Mouse (Mus musculus) intestine, postnatal 0 days (tissue): ENCODE data around the gene Zfp423. TPM values are rescaled to one million over a fixed set of nuclear protein-coding genes. Genes with fewer than 3 reads are reported as not detected.
A peak's percentile ranks its signal among the peaks of the same experiment; 100 is the strongest.

ENCODE experiments used
- ATAC-seq: fragments of 200-750 bp; cut with Nextera tagmentation; 2 replicates; pipeline ENCODE4 v1.8.0; 2017; ENCODE audit warnings: mild to moderate bottlenecking, moderate TSS enrichment, moderate library complexity
- H3K27ac ChIP-seq: fragments of 300-500 bp; sonication (generic); 2 replicates; pipeline ENCODE4 v1.5.1; 2014; ENCODE audit warnings: mild to moderate bottlenecking, low read depth, low read length, moderate library complexity
- H3K27me3 ChIP-seq: fragments of 300-500 bp; sonication (generic); replicated peaks from 2 replicates; pipeline ENCODE4 v1.6.1; 2014; ENCODE audit warnings: low read length, mixed read lengths; ENCODE audit not compliant: control insufficient read depth, insufficient read depth
- H3K36me3 ChIP-seq: fragments of 300-500 bp; sonication (generic); 2 replicates; pipeline ENCODE4 v1.6.1; 2014; ENCODE audit warnings: mild to moderate bottlenecking, moderate library complexity; ENCODE audit not compliant: control insufficient read depth, insufficient read depth
- H3K4me1 ChIP-seq: fragments of 300-500 bp; sonication (generic); replicated peaks from 2 replicates; pipeline ENCODE4 v1.6.1; 2014; ENCODE audit warnings: antibody characterized with exemption, low read length, mixed read lengths; ENCODE audit not compliant: control insufficient read depth, insufficient read depth
- H3K4me2 ChIP-seq: fragments of 300-500 bp; sonication (generic); replicated peaks from 2 replicates; pipeline ENCODE4 v1.6.1; 2014; ENCODE audit warnings: low read depth, mild to moderate bottlenecking, moderate library complexity
- H3K4me3 ChIP-seq: fragments of 300-500 bp; sonication (generic); 2 replicates; pipeline ENCODE4 v1.5.1; 2014; ENCODE audit warnings: low read depth, low read length
- H3K9ac ChIP-seq: fragments of 300-500 bp; sonication (generic); 2 replicates; pipeline ENCODE4 v1.6.1; 2014; ENCODE audit warnings: mild to moderate bottlenecking, low read depth, low read length
- H3K9me3 ChIP-seq: fragments of 300-500 bp; sonication (generic); 2 replicates; pipeline ENCODE4 v1.6.1; 2016; ENCODE audit warnings: mixed run types; ENCODE audit not compliant: control insufficient read depth
- CTCF ChIP-seq: sonication (generic); IDR thresholded peaks from 2 replicates; pipeline ENCODE4 v1.5.1; 2016; ENCODE audit warnings: low read depth, mild to moderate bottlenecking, control low read depth, antibody characterized with exemption, moderate library complexity
- WGBS: fragments of 180-500 bp; shearing (Covaris S2); extraction: QIAGEN DNeasy Blood & Tissue Kit; methylation state at CpG from one replicate; pipeline ENCODE4 v1.1.7; 2014; 5-methylcytosine and 5-hydroxymethylcytosine counted together
- polyA plus RNA-seq: library from polyadenylated mRNA; unstranded; fragments of >200 nt; fragmentation: Nextera tagmentation; extraction: Ambion mirVana; gene quantifications from 2 replicates; pipeline ENCODE4 v1.2.1, GENCODE M21; 2015

The Zfp423 gene
- polyA plus RNA-seq, 1 experiment from 2014 or later: 1.6 TPM

DNA sequence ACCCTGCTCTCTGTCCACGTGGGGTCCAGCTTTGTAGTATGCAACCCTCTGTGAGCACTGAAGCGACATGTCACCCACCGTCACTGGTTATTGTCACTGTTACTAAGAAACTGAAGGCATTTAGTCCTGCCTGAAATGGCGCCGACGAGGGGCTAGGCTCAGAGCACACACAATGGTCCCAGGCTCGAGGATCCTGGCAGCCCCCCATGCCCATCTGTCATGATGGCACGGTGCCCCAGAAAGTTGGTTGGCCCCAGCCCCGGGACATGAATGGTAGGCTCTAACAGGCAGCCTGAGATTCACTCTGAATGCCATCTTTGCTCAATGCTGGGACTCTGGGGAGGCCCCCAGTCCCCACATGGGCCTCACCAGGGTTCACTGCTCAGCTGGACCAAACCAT lies 284.0 kb downstream of the Zfp423 start:
- no peak overlapping the region for H3K4me2 ChIP-seq
- ATAC-seq: no peak
- no peaks in the 10 kb centered on the region for H3K4me1 ChIP-seq
- no peaks in the 10 kb centered on the region for H3K36me3 ChIP-seq
- no peaks in the 10 kb centered on the region for H3K9me3 ChIP-seq
- 83% methylated on average over 9 of the region's 9 CpGs for WGBS
- no peak overlapping the region for H3K4me3 ChIP-seq
- no peak for TF ChIP-seq CTCF
- H3K27me3 ChIP-seq: no peaks in the 10 kb centered on the region
- H3K9ac ChIP-seq: no peak overlapping the region
- H3K27ac ChIP-seq: no peak overlapping the region

DNA sequence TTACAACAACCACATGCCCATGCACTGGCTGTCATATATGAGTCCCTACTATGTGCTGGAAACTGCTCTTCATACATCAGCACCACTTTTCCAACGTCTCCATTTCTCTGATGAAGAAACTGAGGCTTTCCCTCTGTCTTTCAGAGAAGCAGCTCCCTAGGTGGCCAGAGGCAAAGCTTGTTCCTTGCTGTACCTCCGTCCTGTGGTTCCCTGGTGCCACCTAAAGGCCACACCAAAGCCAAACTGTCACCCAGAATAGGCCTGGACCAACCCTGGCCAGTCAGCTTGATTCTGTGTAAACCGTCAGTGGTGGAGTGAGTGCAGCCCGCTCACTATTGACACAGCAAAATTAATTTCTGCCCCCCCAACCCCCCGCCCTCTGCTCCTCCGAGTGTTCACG lies 285.2 kb downstream of the Zfp423 start:
- Histone ChIP-seq H3K27ac (no peak overlapping the region), H3K36me3 (no peaks in the 10 kb centered on the region), H3K4me2 (no peak overlapping the region), H3K9ac (no peak overlapping the region), H3K27me3 (no peaks in the 10 kb centered on the region), H3K4me1 (no peaks in the 10 kb centered on the region), H3K9me3 (no peaks in the 10 kb centered on the region), H3K4me3 (no peak overlapping the region)
- 57% methylated on average over 7 of the region's 7 CpGs for WGBS
- TF ChIP-seq CTCF: peak; percentile 30; the same call in 1 of the 2 replicates
- no peak for ATAC-seq

DNA sequence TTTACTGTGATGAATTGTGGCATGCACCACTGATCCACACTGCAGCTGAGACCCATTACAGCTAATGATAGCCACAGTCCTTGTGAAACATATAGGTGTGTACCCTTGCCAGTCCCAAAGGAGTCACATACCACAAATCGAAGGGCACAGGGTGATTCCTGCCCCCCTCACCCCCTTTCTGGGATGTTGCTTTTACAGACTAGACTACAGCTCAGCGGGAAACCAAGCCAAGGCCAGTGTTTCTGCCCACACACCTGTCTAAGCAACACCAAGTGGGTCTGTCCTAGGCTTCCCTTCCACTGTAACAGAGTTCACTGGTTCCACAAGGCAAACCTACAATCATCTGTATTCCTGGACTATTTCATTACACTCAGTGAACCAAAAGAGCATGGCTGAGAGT lies 287.2 kb downstream of the Zfp423 start:
- no peaks in the 10 kb centered on the region for H3K4me1 ChIP-seq
- ATAC-seq: no peak
- H3K27ac ChIP-seq: no peak overlapping the region
- no peak overlapping the region for H3K4me3 ChIP-seq
- TF ChIP-seq CTCF: no peak
- H3K27me3 ChIP-seq: no peaks in the 10 kb centered on the region
- no peaks in the 10 kb centered on the region for H3K36me3 ChIP-seq
- no peak overlapping the region for H3K9ac ChIP-seq
- no peaks in the 10 kb centered on the region for H3K9me3 ChIP-seq
- H3K4me2 ChIP-seq: no peak overlapping the region
- 79% methylated on average over 2 of the region's 2 CpGs for WGBS

GRCm38 (mm10) chr8:87671209-87671970 lies 288.0 kb downstream of the Zfp423 start:
- H3K27ac ChIP-seq: no peak overlapping the region
- H3K9me3 ChIP-seq: no peaks in the 10 kb centered on the region
- no peaks in the 10 kb centered on the region for H3K27me3 ChIP-seq
- H3K4me1 ChIP-seq: no peaks in the 10 kb centered on the region
- H3K36me3 ChIP-seq: no peaks in the 10 kb centered on the region
- H3K9ac ChIP-seq: no peak overlapping the region
- TF ChIP-seq CTCF: no peak
- 79% methylated on average over 13 of the region's 13 CpGs for WGBS
- H3K4me2 ChIP-seq: no peak overlapping the region
- no peak for ATAC-seq
- H3K4me3 ChIP-seq: no peak overlapping the region

DNA sequence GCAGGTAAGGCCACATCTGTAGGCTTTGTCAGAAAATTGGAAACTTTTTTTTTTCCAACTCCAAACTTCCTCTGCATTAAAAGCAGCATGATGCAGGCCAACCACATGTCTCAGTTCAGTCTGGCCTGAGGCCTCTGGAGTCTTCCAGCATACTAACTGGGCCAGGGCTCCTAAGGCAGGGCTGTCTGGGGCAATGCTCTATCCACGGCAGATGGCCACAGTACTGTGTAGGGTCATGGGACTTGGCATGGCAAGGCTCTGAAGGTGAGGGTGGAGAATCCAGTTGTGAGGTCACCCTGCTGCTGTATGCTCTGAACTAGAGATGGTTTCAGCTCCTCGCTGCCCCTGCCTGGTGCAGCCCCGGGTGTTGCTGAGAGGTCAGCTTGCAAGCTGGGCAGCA lies 289.2 kb downstream of the Zfp423 start:
- no peak overlapping the region for H3K4me2 ChIP-seq
- no peak overlapping the region for H3K27ac ChIP-seq
- ATAC-seq: no peak
- TF ChIP-seq CTCF: no peak
- H3K36me3 ChIP-seq: no peaks in the 10 kb centered on the region
- no peaks in the 10 kb centered on the region for H3K9me3 ChIP-seq
- H3K27me3 ChIP-seq: no peaks in the 10 kb centered on the region
- no peaks in the 10 kb centered on the region for H3K4me1 ChIP-seq
- no peak overlapping the region for H3K4me3 ChIP-seq
- no peak overlapping the region for H3K9ac ChIP-seq
- 89% methylated on average over 3 of the region's 3 CpGs for WGBS

- Histone ChIP-seq H3K9me3 (no peaks in the 10 kb centered on the region), H3K9ac (no peak overlapping the region), H3K4me2 (no peak overlapping the region), H3K27ac (no peak overlapping the region), H3K36me3 (no peaks in the 10 kb centered on the region), H3K27me3 (peaks cover 6% of the 10 kb centered on the region; the same call in 1 of the 2 replicates), H3K4me1 (no peaks in the 10 kb centered on the region), H3K4me3 (no peak overlapping the region)
- WGBS: 84% methylated on average over 2 of the region's 2 CpGs
- no peak for TF ChIP-seq CTCF
- ATAC-seq: no peak
These were observed 290.7 kb downstream of the Zfp423 start for GRCm38 (mm10) chr8:87668736-87669135.
